Mouse (Mus musculus): Measurements from ENCODE around the gene Brix1.
A peak's percentile ranks its signal among the peaks of the same experiment; 100 is the strongest.
"Not testable (repeated sequence)": the region's sequence is repeated elsewhere in the genome, so short reads cannot be mapped to it uniquely, and the experiment has no call there.

Gene Brix1

DNA sequence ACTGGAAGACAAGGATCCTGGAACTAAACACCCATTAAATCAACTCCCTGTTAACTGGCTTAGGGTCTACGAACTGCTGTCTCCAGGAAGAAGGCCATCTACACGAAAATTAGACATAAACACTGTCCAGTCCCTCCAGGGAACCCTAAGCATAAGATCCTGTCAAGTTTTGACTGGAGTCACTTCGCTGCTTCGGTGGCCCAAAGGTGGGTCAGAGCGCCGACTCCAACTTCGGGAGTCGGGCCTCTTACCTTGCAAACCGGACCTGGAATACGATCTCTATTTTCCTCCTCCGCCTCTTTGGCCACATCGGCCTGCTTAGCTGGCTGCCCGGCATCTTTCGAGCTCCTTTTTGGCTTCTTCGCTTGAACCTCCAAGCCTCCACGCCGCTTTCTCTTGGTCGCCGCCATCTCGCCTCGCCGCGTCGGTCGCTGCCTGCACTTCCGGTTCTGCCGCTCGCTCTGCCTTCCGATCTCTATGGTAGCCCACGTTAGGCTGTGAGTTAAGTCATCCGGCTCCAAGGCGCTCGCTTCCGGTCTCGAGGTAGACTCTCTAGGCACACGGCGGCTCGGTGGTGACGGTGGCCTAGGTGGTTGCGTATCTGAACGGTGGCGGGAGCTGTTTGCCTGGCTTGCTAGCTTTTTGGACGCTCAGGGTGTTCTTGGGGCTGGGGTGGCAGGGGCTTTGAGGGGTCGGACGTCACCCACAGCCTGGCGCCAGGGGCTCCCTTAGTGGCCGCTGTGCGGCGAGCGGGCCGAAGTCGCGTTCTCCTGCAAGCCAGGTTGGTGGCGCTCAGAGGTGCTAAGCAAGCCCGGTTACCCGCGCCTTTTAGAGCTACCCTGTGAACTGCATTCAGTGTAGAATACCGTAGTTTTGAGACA lies at the start of gene Brix1, which contains the start of gene Rad1:
Brix1 (minus strand) TSS at position 464 of the 881 bp plus-strand sequence.
Rad1 (plus strand) TSS at position 535 of the 881 bp plus-strand sequence.
- DNase-seq: peak; percentile 99

DNA sequence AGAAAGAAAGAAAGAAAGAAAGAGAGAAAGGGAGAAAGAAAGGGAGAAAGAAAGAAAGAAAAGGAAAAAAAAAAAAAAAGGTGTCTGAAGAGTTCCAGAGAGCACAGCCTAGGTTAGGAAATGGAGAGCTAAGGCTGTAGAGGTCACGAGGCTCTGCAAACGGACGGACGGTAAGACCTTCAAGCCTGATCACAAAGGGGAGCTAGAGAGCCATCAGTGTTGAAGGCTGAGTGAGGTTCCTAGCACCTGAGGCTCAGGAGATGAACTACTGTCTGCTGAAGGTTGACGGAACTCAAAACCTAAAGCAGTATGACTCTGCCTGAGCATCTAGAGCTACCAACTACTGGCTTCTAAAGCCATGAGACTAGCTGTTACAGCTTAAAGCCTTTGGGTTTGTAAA lies 48.8 kb upstream of the Brix1 start:
- DNase-seq: peak; percentile 43

DNA sequence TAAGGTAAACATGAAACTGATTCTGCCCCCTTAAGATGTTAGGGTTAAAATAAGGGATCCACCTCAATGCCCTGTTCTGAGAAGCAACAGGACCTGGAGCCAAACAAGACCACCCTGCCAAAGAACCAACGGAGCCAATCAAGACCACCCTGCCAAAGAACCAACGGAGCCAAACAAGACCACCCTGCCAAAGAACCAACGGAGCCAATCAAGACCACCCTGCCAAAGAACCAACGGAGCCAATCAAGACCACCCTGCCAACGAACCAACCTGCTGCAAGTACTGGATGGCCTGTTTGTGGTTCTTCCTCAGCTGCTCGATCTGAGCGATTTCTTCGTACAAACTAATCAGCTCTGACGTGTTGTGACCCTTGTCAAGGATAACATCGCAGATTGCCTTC lies 47.6 kb upstream of the Brix1 start:
- peak; percentile 77 for DNase-seq

DNA sequence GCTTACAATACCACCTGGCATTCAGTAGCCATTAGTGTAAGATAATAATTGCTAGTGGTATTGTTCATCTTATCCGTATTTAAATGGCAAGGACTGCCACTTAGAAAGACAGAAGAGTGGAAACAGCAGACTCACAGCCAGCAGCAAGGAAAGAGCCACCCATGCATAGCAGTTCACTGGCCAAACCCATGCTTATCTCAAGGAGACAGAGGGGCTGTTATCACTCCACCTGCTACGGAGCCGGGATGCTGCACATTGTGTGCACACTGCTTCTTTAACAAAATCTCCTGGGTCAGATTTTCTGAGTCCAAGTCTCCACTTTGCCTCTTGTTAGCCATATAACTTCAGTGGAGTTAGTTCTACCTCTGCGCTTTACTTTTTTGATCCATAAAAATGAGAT lies 45.6 kb upstream of the Brix1 start:
- peak; percentile 69 for DNase-seq

DNA sequence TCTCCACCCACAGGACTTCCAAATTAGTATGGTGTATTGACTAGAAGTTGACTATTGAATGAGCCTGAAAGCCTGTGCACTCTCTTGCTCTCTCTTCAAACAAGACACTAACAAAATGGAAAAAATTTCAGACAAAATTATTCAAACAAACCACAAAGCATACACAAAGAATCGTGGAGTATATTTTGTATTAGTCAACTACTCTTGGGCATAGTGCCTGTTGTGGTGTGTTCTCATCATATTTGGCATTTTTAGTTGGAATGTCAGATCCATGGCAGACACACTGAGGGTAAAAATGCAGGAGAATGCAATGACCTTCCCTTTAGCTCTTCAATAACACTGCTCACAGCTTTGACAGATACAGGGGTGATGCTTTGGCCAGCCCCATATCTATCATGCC lies 40.1 kb upstream of the Brix1 start:
- DNase-seq: no peak

DNA sequence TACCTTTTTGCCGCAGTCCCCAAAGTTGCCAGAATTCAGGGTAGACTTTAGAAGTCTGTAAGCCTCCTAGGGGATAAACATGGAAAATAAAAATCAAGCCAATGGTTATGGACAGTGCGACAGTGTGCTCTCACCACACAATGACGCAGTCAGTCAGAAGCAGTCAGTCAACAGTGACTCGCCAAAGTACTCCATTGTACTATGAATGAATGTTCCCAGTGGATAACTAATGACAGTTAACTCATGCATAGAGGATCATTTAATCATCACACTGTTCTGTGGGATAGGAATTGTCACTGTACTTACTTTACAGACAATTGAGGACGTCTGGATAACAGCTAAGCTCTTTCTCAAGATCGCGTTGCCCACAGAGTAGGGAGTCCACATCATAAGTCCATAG lies 29.4 kb upstream of the Brix1 start:
- no peak for DNase-seq

DNA sequence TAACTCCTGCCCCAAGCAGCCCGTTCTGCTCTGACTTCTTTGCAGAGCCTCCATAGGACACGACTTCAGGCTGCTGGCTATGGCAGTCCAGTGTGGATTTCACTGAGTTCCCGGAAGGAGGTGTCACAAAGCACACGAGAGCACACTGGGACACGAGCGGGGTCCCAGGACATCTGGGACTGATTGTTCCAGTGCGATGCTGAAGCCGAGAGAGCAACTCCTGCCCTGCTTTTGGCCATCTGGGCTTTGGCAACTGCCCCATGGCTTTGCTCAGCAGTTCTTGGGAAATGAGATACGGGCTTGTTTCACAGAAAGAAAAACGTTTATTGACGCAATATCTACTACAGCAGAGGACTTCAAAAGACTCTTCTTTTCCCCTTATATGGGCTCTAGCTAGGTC lies 20.4 kb upstream of the Brix1 start:
- peak; percentile 96 for DNase-seq

DNA sequence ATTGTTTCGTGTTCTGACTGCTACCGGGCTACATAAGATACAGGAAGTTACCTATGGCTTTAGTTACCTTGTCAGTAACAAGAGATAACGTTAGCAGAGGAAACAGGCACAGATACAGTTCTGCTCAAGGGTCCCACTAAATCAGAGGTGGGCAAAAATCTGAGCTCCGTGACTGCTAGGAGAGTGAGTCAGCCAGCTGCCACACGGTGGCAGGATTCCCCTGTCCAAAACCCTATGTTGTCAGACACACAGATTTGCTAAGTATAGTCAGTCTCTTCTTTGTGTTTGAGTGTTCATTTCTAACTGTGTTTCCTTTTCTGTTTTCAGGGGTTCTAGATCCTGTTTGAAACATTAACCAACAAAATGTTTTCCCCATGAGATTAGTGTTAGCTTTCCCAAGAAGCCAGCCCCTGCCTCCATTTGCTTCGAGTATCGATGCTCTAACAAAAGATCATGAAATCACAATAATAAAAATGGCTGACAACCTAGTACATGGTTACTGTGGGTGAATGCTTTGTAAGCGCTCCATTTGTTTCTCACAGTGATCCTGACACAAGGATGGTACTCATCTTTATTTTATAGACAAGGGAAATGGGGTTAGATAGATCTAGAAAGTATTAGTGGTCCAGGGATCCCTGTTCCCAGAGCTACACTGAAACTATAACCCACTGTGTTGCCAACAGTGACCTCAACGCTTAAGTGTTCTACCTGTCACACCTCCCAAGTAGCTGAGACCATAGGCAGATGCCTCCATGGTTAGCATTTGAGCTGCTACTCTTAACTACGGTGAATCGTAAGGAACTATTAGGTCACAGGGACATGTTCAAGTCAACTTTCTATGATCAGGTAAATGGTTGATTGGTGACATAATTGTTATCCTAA lies 15.3 kb upstream of the Brix1 start:
- DNase-seq: peak; percentile 66

DNA sequence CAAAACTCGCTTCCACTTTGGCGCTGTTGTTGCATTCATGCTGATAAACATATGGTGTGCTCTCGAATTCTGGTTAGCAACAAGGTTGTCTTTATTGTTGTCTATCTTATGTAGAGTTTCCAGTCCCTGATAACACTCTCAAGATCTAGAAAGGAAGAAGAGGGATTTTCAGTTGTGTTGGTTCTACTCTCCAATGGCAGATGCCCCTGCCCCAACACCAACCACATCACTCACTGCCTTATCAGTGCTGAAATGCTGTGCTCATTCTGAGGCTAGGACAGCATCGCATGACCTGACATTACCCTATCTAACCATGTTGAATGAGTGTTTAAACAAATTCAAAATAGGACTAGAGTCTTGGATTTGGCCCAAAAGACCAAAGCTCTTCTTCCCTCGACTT lies 14.3 kb upstream of the Brix1 start:
- DNase-seq: no peak

DNA sequence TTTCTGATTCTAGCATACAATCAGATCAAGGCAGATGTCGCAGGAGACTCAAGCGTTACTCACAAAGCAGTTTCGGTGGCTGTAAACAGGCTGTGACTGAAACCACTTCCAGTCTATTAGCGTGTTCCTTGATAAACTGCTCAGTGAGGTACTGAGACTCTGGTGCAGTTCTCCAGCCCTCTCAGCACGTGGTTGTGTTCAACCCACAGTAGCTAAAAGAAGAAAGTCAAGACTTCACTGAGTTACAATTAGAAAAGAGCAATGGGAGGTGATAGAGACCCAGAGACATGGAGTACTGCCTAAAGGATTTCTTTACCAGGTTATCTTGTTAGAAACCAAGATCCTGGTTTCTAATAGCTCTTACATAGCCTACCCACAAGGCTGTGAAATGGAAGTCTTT lies 13.8 kb upstream of the Brix1 start:
- peak; percentile 49 for DNase-seq

DNA sequence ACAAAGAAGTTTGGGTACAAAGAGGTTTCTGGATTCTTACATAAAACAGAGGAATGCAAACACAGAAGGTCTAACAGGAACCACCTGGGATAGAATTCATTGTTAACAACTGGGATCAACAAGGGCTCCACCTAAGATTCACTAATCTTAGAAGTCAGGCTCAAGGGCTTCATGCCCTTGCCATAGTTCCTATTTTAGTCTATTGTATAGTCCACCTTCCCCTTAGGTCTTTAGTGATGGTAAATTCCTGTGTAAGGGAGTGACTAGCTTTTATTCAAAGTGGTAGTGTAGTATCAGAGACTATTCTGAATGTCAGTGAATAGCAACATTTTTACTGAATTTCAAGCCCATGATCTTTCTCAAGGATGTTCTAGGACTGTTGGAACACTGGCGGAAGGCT lies 10.9 kb upstream of the Brix1 start:
- DNase-seq: not testable (repeated sequence)

DNA sequence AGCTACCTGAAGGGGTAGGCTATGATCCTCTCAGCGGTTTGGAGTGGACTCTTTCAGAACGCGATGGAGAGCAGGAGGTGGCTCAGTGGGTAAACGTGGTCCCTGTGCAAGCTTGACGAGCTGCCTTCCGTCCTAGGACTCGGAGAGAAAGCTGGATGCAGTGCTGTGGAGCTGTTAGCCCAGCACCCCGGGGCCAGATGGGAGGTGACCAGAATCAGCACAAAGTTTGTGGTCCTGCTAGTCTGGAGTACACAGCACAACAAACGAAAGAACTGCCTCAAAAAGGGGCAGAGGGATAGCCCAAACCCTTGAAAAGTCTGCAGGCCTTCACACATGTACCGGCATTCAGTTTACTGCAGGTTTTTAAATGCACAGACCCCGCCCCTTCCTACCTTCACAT lies 10.2 kb upstream of the Brix1 start:
- DNase-seq: peak; percentile 59

DNA sequence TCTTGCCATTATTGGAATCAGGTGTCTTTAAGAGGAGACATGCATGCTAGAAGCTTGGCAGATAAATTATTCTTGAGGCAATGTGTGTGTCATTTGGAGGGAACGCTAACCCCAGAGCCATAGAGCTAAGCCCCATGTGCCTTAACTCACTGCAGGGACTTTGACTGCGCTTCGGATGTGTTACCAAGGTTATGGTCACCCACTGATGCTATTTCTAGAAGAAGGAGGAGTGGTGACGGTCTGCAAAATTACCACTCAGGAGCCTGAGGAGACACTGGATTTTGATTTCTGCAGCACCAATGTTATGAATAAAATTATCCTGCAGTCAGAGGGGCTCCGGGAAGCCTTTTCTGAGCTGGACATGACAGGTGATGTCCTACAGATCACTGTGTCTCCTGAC lies 4.4 kb upstream of the Brix1 start:
- peak; percentile 51 for DNase-seq

DNA sequence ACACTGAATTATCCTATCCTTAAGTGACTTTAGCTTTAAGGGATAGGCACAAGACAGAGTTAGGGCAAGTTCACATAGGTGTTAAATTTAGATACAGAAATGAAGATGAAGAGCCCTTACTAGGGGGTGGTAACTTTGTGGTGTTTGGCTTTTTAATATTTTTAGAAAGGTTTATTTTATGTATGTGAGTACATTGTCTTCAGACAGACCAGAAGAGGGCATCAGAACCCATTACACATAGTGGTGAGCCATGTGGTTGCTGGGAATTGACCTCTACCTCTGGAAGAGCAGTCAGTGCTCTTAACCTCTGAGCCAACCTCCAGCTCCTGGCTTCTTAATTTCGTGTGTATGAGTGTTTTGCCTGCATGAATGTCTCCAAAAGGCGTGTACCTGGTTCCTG lies 1.5 kb upstream of the Brix1 start:
- DNase-seq: peak; percentile 18

DNA sequence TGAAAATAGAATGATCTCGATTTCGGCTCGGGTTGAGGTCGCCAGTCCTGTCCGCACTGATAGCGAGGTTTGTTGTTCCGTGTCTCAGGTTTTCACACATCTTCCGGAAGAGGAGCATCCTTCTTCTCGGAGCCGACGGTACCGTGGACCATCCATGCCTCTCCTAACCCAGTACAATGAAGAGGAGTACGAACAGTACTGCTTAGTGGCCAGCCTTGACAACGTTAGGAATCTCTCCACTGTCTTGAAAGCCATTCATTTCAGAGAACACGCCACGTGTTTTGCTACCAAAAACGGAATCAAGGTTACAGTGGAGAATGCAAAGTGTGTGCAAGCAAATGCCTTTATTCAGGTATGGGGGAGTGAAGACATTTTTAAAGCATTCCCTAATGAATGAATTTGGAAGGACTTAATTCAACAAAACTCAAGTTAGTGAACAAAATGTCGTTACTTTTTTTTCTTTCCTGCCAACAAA lies 655 bp upstream of the Brix1 start:
- no peak for DNase-seq

DNA sequence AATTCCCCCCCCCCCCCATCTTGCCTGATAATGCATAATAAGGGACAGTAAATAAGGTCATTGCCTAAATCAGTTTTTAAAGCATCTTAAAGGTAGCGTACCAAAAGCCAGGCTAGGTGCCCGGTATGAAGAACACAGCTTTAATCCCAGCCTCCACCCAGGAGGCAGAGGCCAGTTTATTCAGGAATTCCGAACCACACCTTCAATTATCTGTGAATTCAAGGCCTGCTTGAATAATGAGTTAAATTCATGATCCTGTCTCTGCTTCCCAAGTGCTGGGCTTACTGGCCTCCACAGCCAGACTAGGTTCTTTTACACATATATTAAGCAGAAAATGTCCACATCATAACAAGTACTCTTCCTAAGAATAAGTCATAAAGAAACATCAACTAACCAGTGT lies 14.8 kb downstream of the Brix1 start:
- DNase-seq: no peak

DNA sequence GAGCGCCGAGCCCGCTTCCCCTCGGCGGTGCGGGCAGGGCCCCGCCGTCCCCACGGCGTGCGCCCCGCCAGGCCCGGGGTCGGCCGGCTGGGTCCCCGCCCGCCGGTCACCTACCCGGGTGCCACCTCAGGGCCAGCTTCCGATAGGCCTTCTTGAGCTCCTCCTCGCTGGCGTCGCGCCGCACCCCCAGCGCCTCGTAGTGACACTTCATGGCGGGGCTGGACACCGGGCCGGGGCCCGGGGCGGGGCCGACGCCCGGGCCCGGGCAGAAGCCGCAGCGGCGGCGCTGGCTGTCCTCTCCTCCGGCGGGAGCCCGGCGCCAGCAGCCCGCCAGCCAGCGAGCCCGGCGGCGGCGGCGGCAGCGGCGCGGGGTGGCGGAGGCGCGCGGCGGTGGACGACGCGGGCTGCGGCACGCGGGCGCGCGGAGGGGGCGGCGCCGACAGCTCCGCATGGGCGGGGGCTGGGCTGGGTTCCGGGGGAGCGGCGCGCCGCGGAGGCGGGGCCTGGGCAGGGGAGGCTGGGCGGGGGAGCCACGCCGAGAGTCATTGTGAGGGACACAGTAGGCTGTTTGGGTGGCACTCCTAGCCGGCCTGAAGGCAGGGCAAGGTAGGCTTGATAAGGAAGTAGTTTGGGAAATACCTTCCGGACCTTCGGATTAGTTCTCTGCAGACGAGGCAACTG lies 15.5 kb downstream of the Brix1 start, which contains the start of gene Dnajc21:
Dnajc21 (minus strand) TSS at position 366 of the 681 bp plus-strand sequence.
- DNase-seq: peak; percentile 99

DNA sequence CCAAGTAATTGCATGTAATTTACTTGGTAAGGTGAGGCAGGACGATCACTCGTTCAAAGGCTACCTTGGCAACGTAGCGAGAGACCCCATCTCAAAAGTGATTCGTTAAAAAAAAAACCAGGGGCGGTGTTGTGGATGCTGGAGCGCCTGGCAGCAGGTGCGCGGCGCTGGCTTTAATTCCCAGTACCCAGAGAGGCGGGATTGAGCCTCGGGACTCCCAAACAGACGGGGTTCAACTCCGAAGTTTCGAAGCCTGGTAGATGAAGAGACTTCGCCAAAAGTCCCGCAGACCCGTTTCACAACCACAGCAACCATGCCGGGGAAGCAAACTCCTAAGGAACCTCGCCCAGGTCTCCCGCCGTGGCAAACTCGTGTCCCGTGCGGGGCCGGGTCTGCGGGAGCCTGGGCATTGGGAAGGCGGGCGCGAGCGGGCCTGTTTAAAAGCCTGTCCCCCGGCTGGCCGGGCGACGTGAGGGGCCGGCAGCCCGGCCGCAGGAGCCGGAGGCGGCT lies 16.1 kb downstream of the Brix1 start:
- DNase-seq: no peak

DNA sequence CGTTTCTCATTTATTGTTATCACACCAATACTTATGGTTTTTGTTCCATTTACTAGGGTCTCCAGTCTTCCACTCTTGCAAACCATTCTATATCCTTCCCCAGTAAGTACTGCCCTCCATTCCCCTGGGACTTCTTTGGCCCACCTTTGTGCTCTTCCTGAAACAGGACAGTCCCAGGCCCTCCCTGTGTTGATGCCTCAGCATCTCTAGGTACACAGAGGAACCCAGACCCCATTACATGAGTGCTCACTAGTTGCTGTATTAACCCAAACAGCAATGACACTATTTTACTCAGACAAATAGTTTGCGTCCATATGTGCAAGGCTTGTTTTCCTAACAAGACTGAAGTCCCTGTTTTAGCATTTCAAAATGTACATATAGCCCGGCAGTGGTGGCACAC lies 17.0 kb downstream of the Brix1 start:
- peak; percentile 60 for DNase-seq

DNA sequence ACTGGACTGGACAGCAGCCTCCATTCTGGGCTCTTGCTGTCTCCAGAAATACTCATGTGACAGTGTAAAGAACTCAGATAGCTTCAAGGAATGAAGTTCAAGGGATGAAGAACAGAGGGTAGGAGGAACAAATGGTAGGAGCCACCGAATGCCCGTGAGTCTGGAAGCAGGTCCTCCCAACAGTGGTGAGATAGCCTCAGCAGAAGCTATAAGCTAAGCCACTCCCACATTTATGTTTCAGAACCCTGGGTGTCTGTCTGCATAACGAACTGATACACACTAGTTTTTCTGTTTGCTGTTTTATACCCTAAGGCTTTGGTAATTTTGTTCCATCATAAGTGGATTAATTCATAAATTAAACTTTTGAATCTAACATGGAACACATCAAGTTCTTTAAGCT lies 21.1 kb downstream of the Brix1 start:
- peak; percentile 52 for DNase-seq

DNA sequence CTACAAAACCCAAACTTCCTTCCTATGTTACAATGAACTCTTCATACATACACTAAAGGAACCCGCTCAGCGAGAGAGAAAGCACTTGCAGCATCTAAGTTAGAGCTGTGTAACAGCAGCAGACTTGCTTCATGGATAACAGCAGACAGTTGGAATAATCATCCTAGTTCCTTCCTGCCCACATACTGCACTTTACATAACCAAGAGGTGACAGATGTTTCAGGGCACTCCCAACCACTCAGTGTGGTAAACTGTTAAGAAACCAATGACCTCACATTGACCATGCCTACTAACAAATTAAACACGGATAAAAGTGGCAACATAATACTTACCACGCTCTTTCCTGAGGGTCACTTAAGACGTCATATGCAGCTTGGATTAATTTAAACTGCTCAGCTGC lies 22.2 kb downstream of the Brix1 start:
- DNase-seq: peak; percentile 55

DNA sequence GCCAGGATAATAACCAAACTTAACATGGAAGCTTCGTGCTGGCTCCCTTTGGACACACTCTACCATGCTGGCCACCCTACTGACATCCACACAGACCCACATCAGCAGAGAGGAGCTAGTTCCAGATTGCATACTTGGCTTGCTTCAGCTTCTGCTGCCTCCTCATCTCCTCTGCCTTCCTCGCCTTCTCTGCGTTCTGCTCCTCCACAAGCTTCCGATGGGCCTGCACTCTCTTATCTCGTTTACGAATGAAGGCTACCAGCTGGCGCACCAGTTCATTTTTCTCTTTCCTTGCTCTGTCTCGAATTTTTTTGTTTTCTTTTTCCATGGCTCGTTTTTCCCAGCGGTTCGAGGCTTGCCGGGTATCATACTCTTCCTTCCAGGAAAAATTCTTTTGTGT lies 24.8 kb downstream of the Brix1 start:
- peak; percentile 80 for DNase-seq

DNA sequence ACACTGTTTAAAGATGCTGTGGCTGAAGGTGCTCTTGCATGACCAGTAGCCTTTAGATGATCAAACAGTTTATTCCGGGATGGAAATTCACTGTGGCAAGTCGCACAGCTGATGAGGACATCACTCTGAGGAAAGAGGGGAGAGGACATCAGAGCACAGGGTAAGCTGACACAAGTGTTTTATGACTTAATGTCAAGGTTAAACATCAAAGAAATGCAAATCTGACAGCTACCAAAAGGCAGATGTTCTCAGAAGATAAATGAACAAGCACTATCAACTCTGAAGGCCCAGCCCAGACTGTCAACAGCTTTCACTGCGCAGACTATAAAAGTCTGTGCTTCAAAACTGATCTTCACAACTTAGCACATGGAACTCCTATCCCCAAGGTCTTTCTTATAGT lies 38.6 kb downstream of the Brix1 start:
- no peak for DNase-seq

All from heart, adult 11 months (tissue).